Mouse (Mus musculus) large intestine, adult 2 months (tissue): ENCODE measurements at regions not wholly inside any gene's neighbourhood (a gene's known extent, or its start where the extent isn't known, plus 50 kb on each side); places are given as distances from the start of the nearest gene placed in this dataset.

ENCODE experiments used
- DNase-seq: peaks from one replicate; pipeline ENCODE4 v3.0.0-alpha.2; 2012; ENCODE audit warnings: low read depth, low spot score
- WGBS: fragments of 180-500 bp; shearing (Covaris S2); methylation state at CpG from one replicate; pipeline ENCODE4 v1.1.7; 2018; 5-methylcytosine and 5-hydroxymethylcytosine counted together

DNA sequence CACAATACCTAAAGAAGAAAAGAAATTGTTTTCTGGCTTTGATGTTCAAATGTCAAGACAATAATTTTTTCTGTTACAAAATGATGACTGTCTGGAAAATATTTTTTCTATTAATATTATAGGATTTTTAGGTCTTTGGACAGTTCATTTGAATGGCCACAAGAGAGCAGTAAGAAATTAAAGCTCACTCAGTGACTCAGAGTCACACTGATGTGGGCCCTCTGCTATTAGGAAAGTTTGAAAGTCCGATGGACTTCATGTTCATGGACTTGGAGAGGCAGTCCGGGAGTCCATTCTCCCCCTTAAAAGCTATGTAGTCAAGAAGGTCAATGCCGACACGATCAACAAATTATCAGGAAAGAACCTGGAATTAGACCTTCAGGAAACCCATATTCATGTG lies 657.0 kb downstream of the Mecom start:
- 71% methylated on average over 4 of the region's 4 CpGs for WGBS
- DNase-seq = no peak

DNA sequence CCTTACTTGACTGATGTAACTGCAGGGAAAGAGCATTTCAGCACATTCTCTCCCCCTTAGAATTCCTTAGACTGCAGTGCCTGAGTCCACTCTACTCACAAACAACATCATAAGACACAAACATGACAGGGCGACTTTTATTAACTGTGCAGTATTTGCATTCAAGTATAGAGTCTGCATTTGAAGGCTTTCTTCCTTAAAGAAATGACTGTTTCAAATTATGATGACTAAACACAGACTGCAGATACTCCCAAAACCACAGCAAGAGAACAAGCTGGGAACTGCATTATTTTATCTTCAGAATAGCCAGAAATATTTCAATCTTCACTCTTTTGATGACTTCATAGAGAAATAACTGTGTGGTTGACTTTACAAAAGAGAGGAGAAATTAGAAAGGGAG lies 657.5 kb downstream of the Mecom start:
- 58% methylated on average over 1 of the region's 1 CpGs for WGBS
- no peak for DNase-seq

DNA sequence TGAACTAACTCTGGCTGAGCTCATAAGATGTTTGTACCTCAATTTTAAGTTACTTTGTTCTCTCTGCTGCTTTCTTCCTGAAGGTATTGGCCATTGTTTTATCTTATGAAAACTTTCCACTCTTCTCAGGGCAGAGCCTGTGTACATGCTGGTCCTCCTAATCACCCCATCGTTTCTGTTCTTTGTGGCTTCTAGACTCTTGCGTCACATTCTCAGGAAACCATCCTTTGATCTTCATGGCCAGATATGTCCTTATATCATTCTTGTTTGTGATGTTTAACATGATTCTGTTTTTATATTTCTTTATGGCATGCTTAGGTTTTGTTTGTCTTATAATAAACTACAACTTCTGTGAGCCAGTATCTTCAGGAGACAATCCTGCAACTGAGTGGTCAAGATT lies 658.2 kb downstream of the Mecom start:
- 38% methylated on average over 2 of the region's 2 CpGs for WGBS

DNA sequence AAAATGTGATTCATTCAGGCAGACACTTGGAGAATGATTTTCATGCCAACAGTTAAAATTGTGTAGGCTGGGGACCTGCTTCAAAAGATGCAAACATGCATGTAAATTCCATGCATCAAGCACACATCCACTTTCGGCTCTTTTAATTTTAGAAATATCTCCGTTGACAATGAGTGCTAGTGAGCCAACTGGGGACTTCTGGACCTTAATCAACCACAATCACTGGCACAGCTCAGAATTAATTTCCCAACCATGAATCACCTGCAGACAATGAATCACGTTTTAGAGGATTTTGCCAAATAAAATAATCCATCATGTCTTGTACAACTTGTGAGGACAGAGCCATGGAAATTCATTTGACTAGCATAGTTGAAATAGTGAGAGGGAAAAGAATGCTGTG lies 667.8 kb downstream of the Mecom start:
- WGBS = 44% methylated on average over 3 of the region's 3 CpGs

More for the DNA sequence above, 658.2 kb downstream of the Mecom start:
- DNase-seq = no peak

DNA sequence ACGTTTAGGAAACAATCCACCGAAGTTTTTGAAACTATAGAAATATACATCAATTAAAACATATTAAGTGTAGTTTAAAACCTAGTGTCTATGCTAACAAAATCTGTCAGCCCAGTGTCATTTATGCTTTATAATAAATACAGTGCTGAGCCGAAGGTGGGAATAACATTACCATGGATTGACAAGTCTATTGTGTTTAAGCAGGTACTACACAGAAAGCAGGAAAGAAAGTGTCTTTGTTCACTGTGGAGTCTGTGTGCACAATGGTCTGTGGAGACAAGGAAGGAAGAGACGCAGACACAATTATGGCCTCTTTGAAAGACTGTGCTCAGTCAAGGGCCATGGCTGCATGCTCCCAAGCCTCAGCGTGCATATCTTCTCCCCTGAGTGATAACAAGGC lies 672.0 kb downstream of the Mecom start:
- DNase-seq = no peak
- 74% methylated on average over 5 of the region's 5 CpGs for WGBS

More for the DNA sequence above, 667.8 kb downstream of the Mecom start:
- no peak for DNase-seq

DNA sequence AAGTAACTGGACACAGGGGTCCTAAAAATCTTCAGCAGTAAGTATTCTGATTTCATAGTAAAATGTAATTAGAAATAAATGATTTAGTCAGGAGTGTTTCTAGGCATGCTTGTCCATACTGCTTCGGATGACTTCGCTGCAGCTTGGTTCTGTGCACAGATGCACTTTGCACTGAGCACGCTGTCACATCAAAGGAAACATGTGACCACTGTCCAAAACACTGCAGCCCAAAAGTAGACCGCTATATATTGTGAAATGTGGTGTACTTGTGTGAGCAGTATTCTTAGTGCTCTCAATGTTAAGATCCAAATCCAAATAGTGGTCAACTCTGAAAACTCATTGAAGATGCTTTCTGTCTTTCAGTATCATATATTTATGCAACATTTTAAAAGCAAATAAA lies 685.4 kb downstream of the Mecom start:
- WGBS = 80% methylated on average over 4 of the region's 4 CpGs
- no peak for DNase-seq

DNA sequence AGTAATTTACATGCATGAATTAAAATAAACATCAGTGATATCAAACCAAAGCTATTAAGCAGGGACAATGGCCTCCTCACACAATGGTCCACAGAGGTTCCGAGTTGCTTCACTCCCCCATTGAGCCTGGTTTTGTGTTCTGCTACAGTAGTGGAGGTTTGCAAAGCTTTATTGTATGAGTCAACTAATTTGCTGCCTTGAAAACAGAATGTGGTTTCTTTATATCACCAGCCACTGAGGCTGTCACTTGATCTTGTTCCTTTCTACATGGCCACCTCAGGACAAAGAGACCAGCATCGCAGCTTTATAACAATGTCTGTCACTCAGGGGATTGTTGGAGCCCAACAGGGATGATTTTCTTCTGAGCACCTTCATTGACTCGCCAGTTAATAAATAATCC lies 695.3 kb downstream of the Mecom start:
- 68% methylated on average over 3 of the region's 3 CpGs for WGBS

DNA sequence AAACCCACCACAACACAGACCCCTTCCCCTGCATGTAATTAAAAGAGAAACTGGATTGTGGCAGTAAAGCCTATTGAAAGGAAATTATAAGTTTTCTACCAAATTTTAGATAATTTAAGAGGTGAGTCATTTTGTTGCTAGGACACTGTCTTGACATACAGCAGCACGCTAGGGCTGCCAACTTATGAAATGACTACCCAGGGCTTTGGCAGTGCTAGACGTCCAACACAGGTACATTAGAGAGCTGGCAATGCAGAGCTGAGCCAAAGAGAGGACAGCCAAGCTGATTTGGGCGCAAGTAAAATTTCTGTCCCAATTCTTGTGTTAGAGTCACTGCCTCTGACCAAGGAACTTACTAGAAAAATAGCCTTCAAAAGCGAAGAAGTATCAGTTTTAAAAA lies 712.4 kb downstream of the Mecom start:
- 64% methylated on average over 4 of the region's 4 CpGs for WGBS
- no peak for DNase-seq

More for the DNA sequence above, 695.3 kb downstream of the Mecom start:
- DNase-seq = no peak

DNA sequence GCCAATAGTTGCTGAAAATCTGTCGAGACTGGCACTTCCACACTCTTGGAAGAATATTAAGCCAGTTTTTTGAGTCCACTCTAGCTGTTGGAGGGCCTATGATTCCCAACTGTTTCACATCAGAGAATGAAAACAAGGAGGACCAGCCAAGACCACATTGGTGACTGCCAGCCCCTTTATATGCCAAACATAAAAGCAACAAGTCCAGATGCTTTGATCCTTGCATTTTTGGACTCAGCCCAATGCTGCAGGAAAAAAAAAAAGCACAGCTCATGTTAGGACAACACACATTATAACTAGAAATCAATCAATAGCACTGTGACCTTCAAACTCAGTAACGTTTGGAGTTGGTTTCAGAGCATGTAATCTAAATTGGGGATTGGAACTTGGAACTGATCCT lies 712.9 kb downstream of the Mecom start:
- no peak for DNase-seq
- WGBS = 28% methylated on average over 2 of the region's 2 CpGs

DNA sequence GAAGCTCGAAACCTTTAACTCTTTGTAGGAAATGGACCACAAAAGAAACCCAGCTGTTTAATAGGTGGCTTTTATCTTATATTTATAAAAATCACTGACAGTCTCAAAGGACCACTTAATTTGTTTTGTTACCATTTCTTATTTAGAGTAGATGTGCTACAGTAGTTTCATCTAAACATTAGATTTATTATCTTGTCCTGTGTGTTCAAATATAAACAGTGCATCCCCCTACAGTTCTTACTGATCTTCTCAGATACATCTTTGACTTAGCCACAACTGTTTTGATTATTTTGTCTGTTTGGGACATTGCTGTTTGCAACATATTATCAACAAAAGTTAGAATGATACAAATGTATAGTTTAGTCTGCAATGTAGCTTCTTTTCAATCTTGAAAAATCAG lies 716.5 kb downstream of the Mecom start:
- WGBS = 67% methylated on average over 1 of the region's 1 CpGs
- DNase-seq = no peak

DNA sequence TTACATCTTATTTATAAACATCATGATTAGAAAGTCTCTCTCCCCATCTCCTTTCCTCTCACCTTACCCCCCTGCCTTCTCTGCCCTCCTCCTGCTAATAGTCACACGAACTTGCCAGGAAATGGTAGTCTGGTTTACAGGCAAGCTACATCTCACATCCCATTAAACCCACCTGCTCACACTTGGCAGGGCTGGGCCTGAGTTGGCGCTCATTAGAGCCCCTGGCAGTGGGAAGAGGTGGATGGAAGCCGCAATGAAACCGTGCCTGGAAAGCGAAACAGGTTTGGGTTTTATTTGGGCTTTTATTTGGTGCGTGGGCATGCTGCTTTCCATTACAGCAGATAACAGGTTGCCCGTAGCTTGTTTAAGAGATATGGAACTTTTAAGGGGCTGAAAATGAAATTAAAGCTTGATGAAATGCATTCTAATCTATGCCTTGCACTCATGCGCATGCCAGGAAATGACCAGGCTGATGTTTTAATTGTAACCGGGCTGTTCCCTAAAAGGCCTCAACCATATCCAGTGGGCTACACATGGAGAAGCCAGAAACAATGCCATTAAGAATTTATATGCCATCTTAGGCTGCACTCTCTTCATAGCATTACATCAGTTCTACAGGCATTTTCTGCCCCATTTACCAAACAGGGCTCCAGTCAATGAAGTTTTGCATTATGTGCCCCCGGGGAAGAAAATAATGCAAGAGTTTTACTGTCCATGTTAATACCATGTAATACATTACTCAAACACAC lies 725.0 kb downstream of the Mecom start:
- 76% methylated on average over 10 of the region's 10 CpGs for WGBS

DNA sequence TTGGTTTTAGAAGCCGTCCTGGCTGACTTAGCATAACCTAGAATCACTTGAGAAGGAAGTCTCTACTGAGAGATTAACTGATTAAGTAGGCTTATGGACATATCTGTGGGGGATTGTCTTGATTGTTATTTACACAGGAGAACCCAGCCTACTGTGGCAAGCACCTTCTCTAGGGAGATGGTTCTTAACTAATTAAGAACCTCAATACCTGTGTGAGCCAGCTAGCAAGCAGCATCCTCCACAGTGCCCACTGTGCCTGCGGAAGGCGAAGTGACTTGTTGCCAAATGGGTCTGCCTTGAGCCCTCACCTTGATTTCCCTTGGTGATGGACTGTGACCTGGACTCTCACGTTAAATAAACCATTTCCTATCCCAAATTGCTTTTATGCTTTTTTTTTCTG lies 730.8 kb downstream of the Mecom start:
- WGBS = 82% methylated on average over 4 of the region's 4 CpGs
- no peak for DNase-seq

More for the DNA sequence above, 725.0 kb downstream of the Mecom start:
- no peak for DNase-seq

DNA sequence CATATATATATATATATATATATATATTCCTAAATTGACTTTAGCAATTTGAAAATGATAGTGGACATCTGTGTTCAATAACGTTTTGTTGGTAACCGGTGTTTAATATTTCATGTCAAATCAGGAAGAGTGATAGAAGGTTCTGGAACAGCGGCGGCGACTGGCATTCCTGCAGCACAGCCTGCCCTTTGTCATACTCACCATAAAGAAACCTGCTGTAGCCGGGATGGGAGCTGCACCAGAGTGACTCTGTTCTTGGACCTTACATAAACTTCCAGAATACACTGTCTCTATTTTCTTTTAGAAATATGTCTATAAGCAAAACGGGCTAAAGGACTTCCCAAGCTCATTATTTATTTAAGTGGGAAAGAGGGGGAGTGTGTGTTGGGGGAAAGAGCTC lies 731.5 kb downstream of the Egfem1 start:
- no peak for DNase-seq
- 36% methylated on average over 7 of the region's 7 CpGs for WGBS

DNA sequence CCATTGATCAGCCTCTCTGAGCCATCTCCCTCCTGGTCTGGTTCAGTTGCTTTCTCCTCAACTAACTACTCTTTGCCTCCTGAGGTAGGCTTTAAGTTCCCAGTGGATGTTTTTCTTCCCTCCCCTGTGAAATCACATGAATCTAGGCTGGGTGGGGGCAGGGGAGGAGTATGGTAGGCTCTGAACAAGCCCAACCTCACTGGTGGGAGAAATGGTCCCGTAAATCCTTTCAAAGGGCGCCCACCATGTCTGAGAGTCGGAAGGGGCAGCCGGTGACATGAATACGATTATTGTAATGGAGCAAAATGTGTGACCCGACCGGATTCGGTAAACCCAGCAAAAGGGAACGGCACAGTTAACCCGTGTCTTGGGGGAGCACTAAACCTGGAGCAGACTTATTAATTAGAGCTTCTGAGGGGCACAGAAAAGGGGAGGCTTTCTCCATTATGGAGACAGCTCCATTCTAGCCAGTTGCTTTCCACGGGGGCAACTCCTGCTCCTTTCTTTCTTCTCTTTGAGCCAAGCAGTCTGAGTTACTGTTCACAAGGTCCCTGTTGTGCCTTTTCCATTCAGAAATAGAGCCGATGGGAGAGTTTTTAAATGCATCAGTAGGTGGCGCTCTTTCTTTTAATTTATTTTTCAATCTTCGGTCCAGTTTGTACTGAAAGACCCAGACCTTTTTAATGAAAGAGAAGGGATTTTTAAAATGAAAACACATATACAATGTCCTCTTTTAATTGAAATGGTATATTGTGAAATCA lies 730.8 kb downstream of the Egfem1 start:
- DNase-seq = peak; percentile 13
- 49% methylated on average over 14 of the region's 14 CpGs for whole genome bisulfite sequencing

DNA sequence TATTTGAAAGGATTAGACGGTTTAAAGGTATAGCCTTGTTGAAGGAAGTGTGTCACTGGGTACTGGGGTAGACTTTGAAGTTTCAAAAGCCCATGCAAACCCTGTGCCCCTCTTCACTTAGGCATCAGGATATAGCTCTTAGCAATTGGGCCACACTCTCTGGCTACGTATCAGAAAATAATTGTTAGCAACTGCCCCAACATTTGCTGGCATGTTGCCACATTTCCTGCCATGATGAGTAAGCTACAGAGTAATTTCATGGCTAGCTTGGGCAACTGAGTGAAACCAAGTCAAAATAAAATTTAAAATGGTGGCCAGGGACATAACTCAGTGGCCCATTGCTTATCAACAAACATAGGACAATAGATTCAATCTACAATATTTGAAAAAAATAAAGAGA lies 724.2 kb downstream of the Egfem1 start:
- WGBS = 82% methylated on average over 2 of the region's 2 CpGs
- no peak for DNase-seq

DNA sequence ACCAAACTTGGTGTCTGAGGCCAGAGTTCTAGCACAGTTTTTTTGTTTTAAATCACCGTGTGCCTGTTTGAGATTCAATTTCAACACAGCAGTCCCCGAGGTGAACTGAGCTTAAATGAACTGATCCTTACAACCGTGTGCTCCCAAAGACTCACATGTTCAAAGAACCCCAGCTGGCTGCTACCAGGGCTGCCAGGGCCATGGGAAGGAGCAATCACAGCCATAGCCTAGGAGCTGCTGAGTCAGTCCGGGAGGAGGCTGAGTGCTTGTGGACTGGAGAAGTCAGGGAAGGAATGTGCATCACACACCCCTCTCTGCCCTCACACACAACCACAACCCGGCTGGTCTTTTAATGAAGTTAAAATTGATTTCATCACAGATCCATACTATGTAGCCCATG lies 721.6 kb downstream of the Egfem1 start:
- no peak for DNase-seq
- 35% methylated on average over 5 of the region's 5 CpGs for WGBS

DNA sequence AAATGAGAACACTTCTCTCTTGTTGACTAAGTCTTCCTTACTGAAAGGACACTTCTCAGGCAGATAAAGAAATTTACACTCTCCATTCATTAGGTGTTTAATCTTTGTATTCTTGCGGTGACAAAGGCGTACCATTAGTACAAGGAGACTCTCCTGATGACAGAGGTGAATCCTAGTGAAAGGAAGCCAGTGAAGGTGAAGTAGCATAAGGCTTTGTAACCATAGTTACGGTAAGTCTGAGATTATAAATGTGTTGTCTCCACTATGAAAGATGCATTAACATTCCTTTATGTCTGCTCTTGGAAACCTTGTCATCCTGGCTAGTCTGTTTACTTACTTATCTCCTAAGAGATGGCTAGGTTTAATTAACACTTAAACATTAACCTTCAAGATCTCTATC lies 719.3 kb downstream of the Egfem1 start:
- 53% methylated on average over 3 of the region's 3 CpGs for WGBS
- no peak for DNase-seq

DNA sequence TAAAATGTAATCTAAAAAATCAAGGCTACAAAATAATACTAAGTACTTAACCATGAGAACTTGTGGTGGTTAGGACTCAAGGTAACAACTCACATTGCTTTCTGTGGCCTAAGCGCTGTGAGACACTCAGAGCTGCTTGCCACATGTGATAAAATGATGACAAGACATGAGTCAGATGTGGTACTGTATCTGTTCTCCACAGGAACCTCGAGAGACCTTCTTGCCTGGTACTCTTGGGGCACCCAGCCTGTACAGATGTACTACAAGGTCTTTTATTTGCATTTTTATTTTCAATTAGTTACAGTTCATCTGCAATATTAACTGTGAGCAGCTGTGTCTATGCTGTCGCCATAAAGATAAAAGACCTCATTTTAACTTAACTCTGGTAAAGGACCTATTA lies 692.5 kb downstream of the Egfem1 start:
- WGBS = 73% methylated on average over 3 of the region's 3 CpGs
- DNase-seq = no peak

DNA sequence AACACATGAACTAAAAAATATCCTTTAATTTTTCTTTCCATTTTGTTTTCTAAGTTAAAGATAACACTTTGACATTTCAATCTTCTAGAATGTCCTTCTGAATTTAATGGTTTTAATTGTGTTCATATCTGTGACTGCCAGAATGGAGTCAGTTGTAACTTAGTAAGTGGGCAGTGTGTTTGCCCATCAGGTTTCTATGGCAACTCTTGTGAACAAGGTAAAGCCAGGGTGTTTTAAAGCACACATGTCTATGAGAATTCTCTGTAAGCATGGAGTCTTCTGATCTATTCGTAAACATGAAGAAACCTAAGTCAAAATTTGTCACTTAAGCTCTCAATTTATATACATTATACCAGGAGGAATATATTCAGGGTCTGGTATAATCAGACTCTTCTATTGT lies 689.4 kb downstream of the Egfem1 start:
- no peak for DNase-seq
- WGBS = 74% methylated on average over 1 of the region's 1 CpGs

DNA sequence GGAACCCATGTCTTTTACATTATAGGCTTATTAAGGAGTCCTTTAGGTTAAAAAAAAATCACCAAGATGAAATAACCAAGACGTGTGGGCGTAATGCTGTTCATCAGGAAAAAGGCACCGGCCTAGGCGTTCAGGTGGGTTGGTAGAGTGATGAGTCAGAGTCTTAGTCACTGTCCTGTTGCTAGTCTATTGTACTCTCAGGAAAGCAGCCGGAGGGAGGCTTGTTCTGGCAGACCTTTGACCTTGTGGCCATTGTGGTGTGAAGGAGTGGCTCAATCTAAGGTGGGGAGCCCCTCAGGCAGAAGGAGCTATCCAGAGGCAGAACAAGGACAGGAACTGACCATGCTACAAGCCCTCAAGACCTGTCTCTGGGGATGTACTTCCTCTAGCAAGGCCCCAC lies 686.8 kb downstream of the Egfem1 start:
- WGBS = 71% methylated on average over 5 of the region's 5 CpGs
- DNase-seq = no peak

DNA sequence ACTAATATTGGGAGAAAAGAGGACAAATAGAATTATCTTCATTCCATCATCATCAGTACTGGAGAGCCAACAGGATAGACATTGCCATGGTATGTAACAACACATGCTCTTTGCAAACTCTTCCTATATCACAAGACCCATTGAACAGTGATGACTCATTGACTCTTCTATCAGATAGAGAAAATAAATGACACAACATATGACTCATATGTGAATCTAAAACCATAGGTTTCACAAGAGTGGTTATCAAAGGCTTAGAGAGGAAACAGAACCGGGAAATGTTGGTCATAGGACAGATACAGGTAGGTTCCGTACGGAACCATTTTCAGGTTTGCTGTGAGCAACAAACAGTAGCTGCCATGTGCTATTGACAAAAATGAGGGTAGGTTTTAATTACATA lies 682.2 kb downstream of the Egfem1 start:
- no peak for DNase-seq
- whole genome bisulfite sequencing = 87% methylated on average over 3 of the region's 3 CpGs
